Comparison of ENCODE assay signal across 8 mouse cellular contexts in the genomic region with DNA sequence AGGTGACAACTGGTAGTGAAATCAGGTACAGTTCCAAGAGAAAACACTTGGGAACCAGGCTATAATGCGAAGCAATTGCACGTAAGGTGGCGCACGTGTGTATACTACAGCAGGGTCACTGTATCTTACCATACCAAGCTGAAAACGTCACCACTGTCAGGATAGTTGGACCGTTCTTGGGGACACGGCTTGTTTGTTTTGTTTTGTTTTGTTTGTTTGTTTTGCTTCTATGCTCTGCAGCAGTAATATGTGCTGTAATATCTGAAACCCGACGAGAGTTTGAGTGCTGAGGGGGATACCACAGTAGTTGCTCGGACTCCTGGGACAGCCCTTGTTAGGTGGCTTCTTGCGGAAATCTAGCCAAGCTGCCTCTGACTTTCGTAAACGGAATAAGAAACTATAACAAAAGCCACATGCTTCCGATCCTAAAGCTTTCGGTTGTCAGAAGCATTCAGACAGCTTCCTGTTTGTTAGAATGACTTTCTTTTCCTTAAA. TPM values are rescaled to one million over a fixed set of nuclear protein-coding genes. Genes with fewer than 3 reads are reported as not detected.
DNase-seq lines count a peak whose midpoint lies in the region; ATAC-seq lines count a peak whose summit lies in the region.

No protein-coding gene starts in this region.

- WGBS in kidney, embryonic 14.5 days: 12% methylated on average over 15 of the region's 15 CpGs
- 4% methylated on average over 15 of the region's 15 CpGs for WGBS in stomach, embryonic 15.5 days

- DNase-seq in frontal cortex, postnatal 36 days (ENCODE audit: low spot score in 2 of 2): no peak
- DNase-seq in heart, adult 9 months (ENCODE audit: low spot score in 2 of 2): peak; percentile 34 to 37
- DNase-seq in lung, postnatal 25 days (ENCODE audit: low spot score): peak; percentile 26
- no peak for DNase-seq in testis, postnatal 14 days (ENCODE audit: low spot score)

- peak overlapping the region; percentile 53 for H3K9ac ChIP-seq in kidney, embryonic 14.5 days (ENCODE audit: low read depth, low read length)
- peak overlapping the region; percentile 9; the same call in 1 of the 2 replicates for H3K9ac ChIP-seq in stomach, embryonic 15.5 days

- no peaks in the 10 kb centered on the region for H3K27me3 ChIP-seq in kidney, embryonic 14.5 days (ENCODE audit: control insufficient read depth, insufficient read depth, low read length)
- no peaks in the 10 kb centered on the region for H3K27me3 ChIP-seq in stomach, embryonic 15.5 days (replicated peaks)

- ATAC-seq in frontal cortex, adult (ENCODE audit: low TSS enrichment): peak; percentile 45
- ATAC-seq in kidney, embryonic 14.5 days (ENCODE audit: low FRiP score, low TSS enrichment): peak; percentile 60
- ATAC-seq in stomach, embryonic 15.5 days (ENCODE audit: insufficient read depth, low FRiP score, low read depth): peak; percentile 62

- peak overlapping the region; percentile 56 for H3K4me3 ChIP-seq in brown adipose tissue, adult 24 weeks (ENCODE audit: insufficient read depth, low read depth, low read length)
- peak overlapping the region; percentile 89 for H3K4me3 ChIP-seq in kidney, embryonic 14.5 days (ENCODE audit: low read length)
- peak overlapping the region; percentile 72 for H3K4me3 ChIP-seq in stomach, embryonic 15.5 days (replicated peaks)

- no peaks in the 10 kb centered on the region for H3K4me1 ChIP-seq in brown adipose tissue, adult 24 weeks (ENCODE audit: control insufficient read depth, insufficient read depth, insufficient read length, low read length)
- peaks cover 5% of the 10 kb centered on the region for H3K4me1 ChIP-seq in kidney, embryonic 14.5 days (ENCODE audit: control insufficient read depth, insufficient read depth, low read length)
- H3K4me1 ChIP-seq in stomach, embryonic 15.5 days: no peaks in the 10 kb centered on the region; the same call in 1 of the 2 replicates

- H3K36me3 ChIP-seq in kidney, embryonic 14.5 days (ENCODE audit: control insufficient read depth, insufficient read depth, low read length): peaks cover 24% of the 10 kb centered on the region
- peaks cover 13% of the 10 kb centered on the region for H3K36me3 ChIP-seq in stomach, embryonic 15.5 days

- peak overlapping the region; percentile 88 for H3K27ac ChIP-seq in brown adipose tissue, adult 24 weeks (replicated peaks; ENCODE audit: low read depth, low read length)
- H3K27ac ChIP-seq in kidney, embryonic 14.5 days (ENCODE audit: low read depth, low read length): peak overlapping the region; percentile 93
- H3K27ac ChIP-seq in stomach, embryonic 15.5 days: peak overlapping the region; percentile 95

- H3K4me2 ChIP-seq in kidney, embryonic 14.5 days (replicated peaks; ENCODE audit: low read depth, low read length): peak overlapping the region; percentile 83
- H3K4me2 ChIP-seq in stomach, embryonic 15.5 days: peak overlapping the region; percentile 82

- H3K9me3 ChIP-seq in kidney, embryonic 14.5 days (ENCODE audit: control insufficient read depth, low read length): no peaks in the 10 kb centered on the region
- H3K9me3 ChIP-seq in stomach, embryonic 15.5 days: no peaks in the 10 kb centered on the region

RNA-seq across cellular contexts. Expression of a gene that starts 0.6 kb away (rescaled TPM):
- polyA plus RNA-seq in brown adipose tissue, adult 24 weeks (2012; ENCODE audit: insufficient read depth, insufficient read length, missing spikeins): 24.1 and 27.7 TPM in 2 replicates
- polyA plus RNA-seq in kidney, embryonic 14.5 days (2014; fragmentation: Nextera tagmentation; extraction: Ambion mirVana): 20.4 and 32.7 TPM in 2 replicates
- polyA plus RNA-seq in stomach, embryonic 15.5 days (2015; fragmentation: Nextera tagmentation; extraction: Ambion mirVana): 38.3 and 40.0 TPM in 2 replicates

RNA-seq across cellular contexts. Expression of a gene that starts 8.7 kb away (rescaled TPM):
- polyA plus RNA-seq in brown adipose tissue, adult 24 weeks (2012; ENCODE audit: insufficient read depth, insufficient read length, missing spikeins): 23.7 and 42.7 TPM in 2 replicates
- 35.1 and 45.2 TPM in 2 replicates for polyA plus RNA-seq in kidney, embryonic 14.5 days (2014; fragmentation: Nextera tagmentation; extraction: Ambion mirVana)
- polyA plus RNA-seq in stomach, embryonic 15.5 days (2015; fragmentation: Nextera tagmentation; extraction: Ambion mirVana): 43.5 and 44.7 TPM in 2 replicates

RNA-seq across cellular contexts. Expression of a gene that starts 26.5 kb away (rescaled TPM):
- polyA plus RNA-seq in brown adipose tissue, adult 24 weeks (2012; ENCODE audit: insufficient read depth, insufficient read length, missing spikeins): not detected in 2 replicates
- polyA plus RNA-seq in kidney, embryonic 14.5 days (2014; fragmentation: Nextera tagmentation; extraction: Ambion mirVana): 0.59 and 2.0 TPM in 2 replicates
- 33.7 and 45.1 TPM in 2 replicates for polyA plus RNA-seq in stomach, embryonic 15.5 days (2015; fragmentation: Nextera tagmentation; extraction: Ambion mirVana)

RNA-seq across cellular contexts. Expression of a gene that starts 28.3 kb away (rescaled TPM):
- polyA plus RNA-seq in brown adipose tissue, adult 24 weeks (2012; ENCODE audit: insufficient read depth, insufficient read length, missing spikeins): 4.5 and 5.3 TPM in 2 replicates
- 4.7 and 8.5 TPM in 2 replicates for polyA plus RNA-seq in kidney, embryonic 14.5 days (2014; fragmentation: Nextera tagmentation; extraction: Ambion mirVana)
- polyA plus RNA-seq in stomach, embryonic 15.5 days (2015; fragmentation: Nextera tagmentation; extraction: Ambion mirVana): 10.8 and 11.6 TPM in 2 replicates

RNA-seq across cellular contexts. Expression of a gene that starts 28.9 kb away (rescaled TPM):
- not detected in 2 replicates for polyA plus RNA-seq in brown adipose tissue, adult 24 weeks (2012; ENCODE audit: insufficient read depth, insufficient read length, missing spikeins)
- polyA plus RNA-seq in kidney, embryonic 14.5 days (2014; fragmentation: Nextera tagmentation; extraction: Ambion mirVana): not detected in 2 replicates
- polyA plus RNA-seq in stomach, embryonic 15.5 days (2015; fragmentation: Nextera tagmentation; extraction: Ambion mirVana): 0.41 and 0.46 TPM in 2 replicates

Comparison
In these comparisons a context has a peak if more than half of its experiments do, and no peak if none do; other contexts are left out.
1. DNase-seq: peak in heart, adult 9 months (2 of 2) and lung, postnatal 25 days (single experiment); none in frontal cortex, postnatal 36 days (0 of 2) and testis, postnatal 14 days (single experiment).
2. RNA of a gene that starts 26.5 kb away (polyA plus RNA-seq): 33.7 to 45.1 TPM in stomach, embryonic 15.5 days; 0.59 to 2.0 TPM in kidney, embryonic 14.5 days and not detected in brown adipose tissue, adult 24 weeks; every median in the first group is over 10 times any median in the second.
3. Peak in every context shown above with its lines, with median percentiles within 50 percentile points of each other: ATAC-seq, H3K27ac ChIP-seq and H3K4me3 ChIP-seq.